ENCODE assay signal across 8 mouse cellular contexts in the genomic region with DNA sequence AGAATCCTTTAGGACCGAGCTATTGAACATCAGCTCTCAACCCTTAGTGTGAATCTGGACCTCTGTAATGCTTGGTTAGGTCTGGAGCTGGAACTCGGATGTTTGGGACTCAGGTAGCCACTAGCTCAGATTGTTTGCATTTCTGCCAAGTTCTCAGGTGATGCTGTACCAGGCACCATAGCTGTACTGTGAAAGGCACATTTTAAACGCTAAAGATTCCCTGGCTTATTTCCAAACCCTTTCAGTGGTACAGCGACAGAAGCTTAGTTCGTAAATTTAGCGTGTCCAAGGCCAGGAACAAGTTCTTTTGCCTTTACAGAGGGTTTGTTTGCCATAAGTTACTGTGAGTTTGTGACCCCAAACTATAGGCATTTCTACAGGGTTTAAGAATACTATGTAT. TPM values are rescaled to one million over a fixed set of nuclear protein-coding genes. Genes with fewer than 3 reads are reported as not detected.
DNase-seq lines count a peak whose midpoint lies in the region; ATAC-seq and TF ChIP-seq lines count a peak whose summit lies in the region.

No protein-coding gene starts in this region.

- H3K4me1 ChIP-seq in lung, embryonic 14.5 days (ENCODE audit: insufficient read depth), result no peaks in the 10 kb centered on the region
- peaks cover 32% of the 10 kb centered on the region for H3K4me1 ChIP-seq in forebrain, embryonic 10.5 days
- peaks cover 7% of the 10 kb centered on the region for H3K4me1 ChIP-seq in limb, embryonic 12.5 days (replicated peaks)
- peaks cover 16% of the 10 kb centered on the region for H3K4me1 ChIP-seq in neural tube, embryonic 15.5 days

- TF ChIP-seq CTCF in lung, embryonic 14.5 days (IDR thresholded peaks at IDR 0.05; ENCODE audit: low read depth), result no peak

- H3K9ac ChIP-seq in lung, embryonic 14.5 days, result peak overlapping the region; percentile 83; the same call in 1 of the 2 replicates
- no peak overlapping the region for H3K9ac ChIP-seq in limb, embryonic 12.5 days (replicated peaks)
- no peak overlapping the region for H3K9ac ChIP-seq in neural tube, embryonic 15.5 days (replicated peaks)

- peak; percentile 64 for DNase-seq in lung, embryonic 14.5 days
- DNase-seq in lung, postnatal 36 days, result no peak
- no peak for DNase-seq in forebrain, embryonic 10.5 days (ENCODE audit: extremely low spot score, low spot score)
- DNase-seq in gastrocnemius, postnatal 36 days, result no peak
- no peak for DNase-seq in urinary bladder, postnatal 36 days (ENCODE audit: low spot score in 2 of 2)
- DNase-seq in layer of hippocampus, adult 9-11 months, result no peak

- peak overlapping the region; percentile 55 for H3K4me3 ChIP-seq in lung, embryonic 14.5 days (ENCODE audit: low read depth, low read length)
- H3K4me3 ChIP-seq in forebrain, embryonic 10.5 days, result peak overlapping the region; percentile 73
- peak overlapping the region; percentile 77 for H3K4me3 ChIP-seq in limb, embryonic 12.5 days (replicated peaks)
- peak overlapping the region; percentile 84 for H3K4me3 ChIP-seq in neural tube, embryonic 15.5 days (replicated peaks)

- no peak overlapping the region for H3K27ac ChIP-seq in lung, embryonic 14.5 days (ENCODE audit: low read depth)
- no peak overlapping the region for H3K27ac ChIP-seq in forebrain, embryonic 10.5 days
- H3K27ac ChIP-seq in limb, embryonic 12.5 days, result no peak overlapping the region
- no peak overlapping the region for H3K27ac ChIP-seq in neural tube, embryonic 15.5 days (replicated peaks)

- peak overlapping the region; percentile 97 for H3K4me2 ChIP-seq in lung, embryonic 14.5 days
- peak overlapping the region; percentile 86 for H3K4me2 ChIP-seq in limb, embryonic 12.5 days
- peak overlapping the region; percentile 96 for H3K4me2 ChIP-seq in neural tube, embryonic 15.5 days

- ATAC-seq in lung, embryonic 14.5 days (ENCODE audit: insufficient read depth), result no peak
- ATAC-seq in limb, embryonic 12.5 days (ENCODE audit: insufficient number of reproducible peaks, insufficient read depth, low FRiP score, low TSS enrichment, low read depth), result no peak
- no peak for ATAC-seq in neural tube, embryonic 15.5 days (ENCODE audit: low FRiP score)

- no peaks in the 10 kb centered on the region for H3K27me3 ChIP-seq in lung, embryonic 14.5 days (ENCODE audit: insufficient read depth, low read length)
- peaks cover 11% of the 10 kb centered on the region; the same call in 1 of the 2 replicates for H3K27me3 ChIP-seq in forebrain, embryonic 10.5 days (ENCODE audit: poor library complexity, severe bottlenecking)
- no peaks in the 10 kb centered on the region for H3K27me3 ChIP-seq in limb, embryonic 12.5 days
- 0 out of 2 replicates have a peak, but pooled peaks cover 3% of the 10 kb centered on the region for H3K27me3 ChIP-seq in neural tube, embryonic 15.5 days (replicated peaks)

- WGBS in lung, embryonic 14.5 days, result 34% methylated on average over 6 of the region's 6 CpGs
- 55% methylated on average over 6 of the region's 6 CpGs for WGBS in forebrain, embryonic 10.5 days
- WGBS in limb, embryonic 12.5 days, result 45% methylated on average over 6 of the region's 6 CpGs
- 34% methylated on average over 6 of the region's 6 CpGs for WGBS in neural tube, embryonic 15.5 days

- intact Hi-C loops in gastrocnemius, postnatal 36 days (cut with DNase I), result loop anchor here (10.0 kb wide), 1 partner anchor 112 kb away; a partner anchor contains a TSS

- no peaks in the 10 kb centered on the region for H3K9me3 ChIP-seq in lung, embryonic 14.5 days (ENCODE audit: low read depth, low read length)
- H3K9me3 ChIP-seq in forebrain, embryonic 10.5 days, result no peaks in the 10 kb centered on the region
- H3K9me3 ChIP-seq in limb, embryonic 12.5 days, result no peaks in the 10 kb centered on the region
- H3K9me3 ChIP-seq in neural tube, embryonic 15.5 days (replicated peaks), result no peaks in the 10 kb centered on the region

- no peaks in the 10 kb centered on the region for H3K36me3 ChIP-seq in lung, embryonic 14.5 days (ENCODE audit: insufficient read depth)
- no peaks in the 10 kb centered on the region for H3K36me3 ChIP-seq in forebrain, embryonic 10.5 days (replicated peaks)
- H3K36me3 ChIP-seq in limb, embryonic 12.5 days, result no peaks in the 10 kb centered on the region
- no peaks in the 10 kb centered on the region for H3K36me3 ChIP-seq in neural tube, embryonic 15.5 days

RNA-seq across cellular contexts. Expression of a gene that starts 0.4 kb away (rescaled TPM):
- polyA plus RNA-seq in lung, embryonic 14.5 days (2014; fragmentation: Nextera tagmentation; extraction: Ambion mirVana), result 16.3 and 17.8 TPM in 2 replicates
- 37.5 and 39.5 TPM in 2 replicates for polyA plus RNA-seq in forebrain, embryonic 10.5 days (2016; fragmentation: Nextera tagmentation; extraction: Ambion mirVana)
- 15.8 and 17.0 TPM in 2 replicates for polyA plus RNA-seq in limb, embryonic 12.5 days (2016; fragmentation: Nextera tagmentation; extraction: Ambion mirVana)
- 24.8 and 27.6 TPM in 2 replicates for polyA plus RNA-seq in neural tube, embryonic 15.5 days (2015; fragmentation: Nextera tagmentation; extraction: Ambion mirVana)
- 100 to 1,000 TPM; 206 to 234 TPM for total RNA-seq in gastrocnemius, postnatal 36 days (2021)
